8 mouse cellular contexts compared by ENCODE assay signal in the genomic region with DNA sequence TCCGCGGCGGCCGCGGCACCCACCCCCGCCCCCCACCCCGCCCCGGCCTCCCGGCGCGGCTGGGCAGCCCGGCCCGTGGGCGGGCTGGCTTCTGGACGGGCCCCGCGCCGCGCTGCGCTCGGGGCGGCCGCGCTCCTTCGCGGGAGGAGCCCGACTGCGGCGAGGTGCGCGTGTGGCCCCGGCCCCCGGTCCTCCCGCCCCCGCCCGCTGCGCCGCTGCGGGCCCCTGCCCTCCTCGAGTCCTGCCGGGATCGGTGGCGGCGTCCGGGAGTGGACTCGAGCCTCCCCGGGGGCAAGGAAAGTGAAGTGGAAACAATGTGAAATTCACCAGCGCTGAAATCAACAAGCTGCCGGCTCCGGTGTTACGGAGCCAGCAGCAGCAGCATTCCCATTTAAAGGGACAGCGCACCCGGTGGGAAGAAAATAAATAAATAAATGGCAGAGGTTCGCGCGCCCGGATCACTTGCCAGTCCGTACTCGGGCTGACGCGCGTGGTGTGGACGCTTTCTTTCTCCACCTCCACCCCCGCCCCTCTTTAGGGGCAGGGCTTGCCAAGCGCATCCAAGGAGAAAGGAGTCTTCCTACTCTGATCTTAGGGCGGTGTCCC. TPM values are rescaled to one million over a fixed set of nuclear protein-coding genes. Genes with fewer than 3 reads are reported as not detected.
DNase-seq lines count a peak whose midpoint lies in the region; ATAC-seq and TF ChIP-seq lines count a peak whose summit lies in the region.

No protein-coding gene starts in this region.

- peak overlapping the region; percentile 93 for H3K4me3 ChIP-seq in ES-Bruce4 (ENCODE audit: low read depth, low read length)
- H3K4me3 ChIP-seq in forebrain, postnatal 0 days (ENCODE audit: low read depth, low read length), result peak overlapping the region; percentile 95
- H3K4me3 ChIP-seq in liver, postnatal 0 days (ENCODE audit: low read depth, low read length), result peak overlapping the region; percentile 61

- peak overlapping the region; percentile 78 for H3K4me2 ChIP-seq in forebrain, postnatal 0 days (ENCODE audit: low read depth)
- peak overlapping the region; percentile 77 for H3K4me2 ChIP-seq in liver, postnatal 0 days (ENCODE audit: low read depth, low read length)

- H3K4me1 ChIP-seq in ES-Bruce4 (ENCODE audit: control insufficient read depth, insufficient read depth, low read length), result peaks cover 2% of the 10 kb centered on the region
- peaks cover 22% of the 10 kb centered on the region for H3K4me1 ChIP-seq in forebrain, postnatal 0 days (ENCODE audit: insufficient read depth)
- H3K4me1 ChIP-seq in liver, postnatal 0 days (ENCODE audit: insufficient read depth), result no peaks in the 10 kb centered on the region

- intact Hi-C loops in heart, postnatal 14 days (cut with DNase I), result loop anchor here (5.0 to 10.0 kb wide), 3 partner anchors 87 to 635 kb away; no protein-coding TSS in a partner anchor

- peak; percentile 62 for DNase-seq in cerebellum, adult 11 months
- peak; percentile 78 for DNase-seq in forebrain, postnatal 0 days
- DNase-seq in heart, postnatal 14 days, result peak; percentile 64 to 75
- peak; percentile 41 for DNase-seq in layer of hippocampus, adult 11-12 months (ENCODE audit: low spot score)
- peak; percentile 49 for DNase-seq in liver, postnatal 0 days
- DNase-seq in ovary, adult 18-20 months (ENCODE audit: low spot score), result peak; percentile 31
- DNase-seq in thymus, postnatal 25 days, result no peak

- no peak for TF ChIP-seq CTCF in ES-Bruce4 (IDR thresholded peaks at IDR 0.05; ENCODE audit: low read depth, low read length)
- TF ChIP-seq CTCF in forebrain, postnatal 0 days (IDR thresholded peaks at IDR 0.05; ENCODE audit: low read depth), result no peak
- no peak for TF ChIP-seq CTCF in liver, postnatal 0 days (IDR thresholded peaks at IDR 0.05; ENCODE audit: low read depth)

- no peaks in the 10 kb centered on the region for H3K27me3 ChIP-seq in ES-Bruce4 (ENCODE audit: control insufficient read depth, insufficient read depth, low read length, poor library complexity, severe bottlenecking)
- H3K27me3 ChIP-seq in forebrain, postnatal 0 days (ENCODE audit: insufficient read depth, low read length), result no peaks in the 10 kb centered on the region
- peaks cover 12% of the 10 kb centered on the region for H3K27me3 ChIP-seq in liver, postnatal 0 days (ENCODE audit: insufficient read depth, low read length)

- H3K9me3 ChIP-seq in ES-Bruce4 (replicated peaks; ENCODE audit: control insufficient read depth, insufficient read depth, low read length, poor library complexity, severe bottlenecking), result no peaks in the 10 kb centered on the region
- H3K9me3 ChIP-seq in forebrain, postnatal 0 days (ENCODE audit: low read length), result no peaks in the 10 kb centered on the region
- H3K9me3 ChIP-seq in liver, postnatal 0 days (ENCODE audit: low read length), result no peaks in the 10 kb centered on the region

- H3K9ac ChIP-seq in ES-Bruce4 (ENCODE audit: low read depth, poor library complexity, severe bottlenecking), result peak overlapping the region; percentile 92
- H3K9ac ChIP-seq in forebrain, postnatal 0 days, result peak overlapping the region; percentile 82
- peak overlapping the region; percentile 67 for H3K9ac ChIP-seq in liver, postnatal 0 days (replicated peaks)

- WGBS in forebrain, postnatal 0 days, result 4% methylated on average over 66 of the region's 66 CpGs
- under 1% methylated on average over 49 of the region's 66 CpGs for WGBS in liver, postnatal 0 days (ENCODE audit: insufficient replicate concordance)

- H3K36me3 ChIP-seq in ES-Bruce4 (ENCODE audit: control insufficient read depth, insufficient read depth, low read length, poor library complexity, severe bottlenecking), result no peaks in the 10 kb centered on the region
- no peaks in the 10 kb centered on the region for H3K36me3 ChIP-seq in forebrain, postnatal 0 days (ENCODE audit: insufficient read depth)
- H3K36me3 ChIP-seq in liver, postnatal 0 days (replicated peaks; ENCODE audit: insufficient read depth, low read length), result no peaks in the 10 kb centered on the region

- peak; percentile 63 for ATAC-seq in forebrain, postnatal 0 days
- peak; percentile 81 for ATAC-seq in liver, postnatal 0 days

- no peak for TF ChIP-seq EP300 in ES-Bruce4 (IDR thresholded peaks at IDR 0.05; ENCODE audit: insufficient read depth, low read depth, low read length)
- no peak for TF ChIP-seq EP300 in liver, postnatal 0 days (IDR thresholded peaks at IDR 0.05; ENCODE audit: low read depth)

- no peak overlapping the region for H3K27ac ChIP-seq in ES-Bruce4 (ENCODE audit: insufficient read depth, low read length)
- peak overlapping the region; percentile 92 for H3K27ac ChIP-seq in forebrain, postnatal 0 days (ENCODE audit: low read depth, low read length)
- H3K27ac ChIP-seq in liver, postnatal 0 days (ENCODE audit: low read depth), result peak overlapping the region; percentile 88

- TF ChIP-seq POLR2A in ES-Bruce4 (IDR thresholded peaks at IDR 0.05; ENCODE audit: insufficient read depth, low read length), result no peak

RNA-seq across cellular contexts. Expression of gene Mb21d2, which starts 0.3 kb away (rescaled TPM):
- 17.7 and 20.4 TPM in 2 replicates for polyA plus RNA-seq in ES-Bruce4 (2011; ENCODE audit: insufficient read depth, insufficient read length, low read depth, missing spikeins)
- 45.3 and 47.0 TPM in 2 replicates for total RNA-seq in forebrain, postnatal 0 days (2014; rRNA removed)
- polyA plus RNA-seq in forebrain, postnatal 0 days (2015; fragmentation: Nextera tagmentation; extraction: Ambion mirVana), result 15.2 and 15.8 TPM in 2 replicates
- total RNA-seq in heart, postnatal 14 days (2021), result 1 to 10 TPM; 6.1 to 7.6 TPM
- 2.4 and 3.1 TPM in 2 replicates for polyA plus RNA-seq in liver, postnatal 0 days (2015; fragmentation: Nextera tagmentation; extraction: Ambion mirVana)
